Mouse (Mus musculus): ENCODE measurements around the gene Gm29609. TPM values are rescaled to one million over a fixed set of nuclear protein-coding genes. Genes with fewer than 3 reads are reported as not detected.

The Gm29609 gene
- total and polyA plus RNA-seq, 2 experiments from 2014 or later: 1.9 to 3.1 TPM

DNA sequence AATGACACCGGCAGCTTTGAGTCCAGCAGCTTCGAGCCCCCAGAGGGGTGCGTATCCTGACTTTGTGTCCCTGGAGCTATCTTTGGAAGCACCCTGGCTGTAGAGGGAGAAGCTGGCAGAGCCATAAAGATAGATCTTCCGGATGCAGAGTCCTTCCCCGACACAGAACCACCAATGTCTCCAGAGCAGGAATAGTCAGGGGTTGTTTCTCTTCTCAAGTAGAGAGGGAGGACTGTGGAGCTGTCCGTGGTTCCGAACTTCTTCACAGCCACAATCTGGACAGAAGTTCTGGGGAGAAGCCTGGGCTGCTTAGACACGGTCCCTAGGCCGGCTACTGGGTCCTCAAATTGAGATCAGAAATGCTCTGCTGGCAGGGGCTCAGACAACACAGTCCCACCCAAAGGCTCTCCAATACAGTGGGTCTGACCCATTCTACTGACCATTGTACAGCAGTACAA, 40.7 kb downstream of the Gm29609 start:
- H3K36me3 ChIP-seq (ENCODE audit: insufficient read depth, low read length): 0 out of 2 replicates have a peak, but pooled peaks cover 2% of the 10 kb centered on the region
- no peak overlapping the region; the same call in 1 of the 2 replicates for H3K4me2 ChIP-seq (ENCODE audit: low read depth, low read length, poor library complexity, severe bottlenecking)
- H3K9me3 ChIP-seq (ENCODE audit: low read length): no peaks in the 10 kb centered on the region
- TF ChIP-seq CTCF (IDR thresholded peaks at IDR 0.05): no peak
- ATAC-seq (ENCODE audit: low FRiP score) (no peak), DNase-seq (ENCODE audit: low spot score) (no peak)
- no peak overlapping the region for H3K9ac ChIP-seq (replicated peaks; ENCODE audit: low read length, poor library complexity, severe bottlenecking)
- H3K27ac ChIP-seq (ENCODE audit: low read depth, low read length): no peak overlapping the region
- H3K4me3 ChIP-seq (ENCODE audit: low read depth, low read length): peak overlapping the region; percentile 36; the same call in 1 of the 2 replicates
- peaks cover 44% of the 10 kb centered on the region for H3K27me3 ChIP-seq (ENCODE audit: insufficient read depth, low read length)
- peaks cover 12% of the 10 kb centered on the region; the same call in 1 of the 2 replicates for H3K4me1 ChIP-seq (ENCODE audit: insufficient read depth, low read length)
- 11% methylated on average over 9 of the region's 9 CpGs for WGBS

DNA sequence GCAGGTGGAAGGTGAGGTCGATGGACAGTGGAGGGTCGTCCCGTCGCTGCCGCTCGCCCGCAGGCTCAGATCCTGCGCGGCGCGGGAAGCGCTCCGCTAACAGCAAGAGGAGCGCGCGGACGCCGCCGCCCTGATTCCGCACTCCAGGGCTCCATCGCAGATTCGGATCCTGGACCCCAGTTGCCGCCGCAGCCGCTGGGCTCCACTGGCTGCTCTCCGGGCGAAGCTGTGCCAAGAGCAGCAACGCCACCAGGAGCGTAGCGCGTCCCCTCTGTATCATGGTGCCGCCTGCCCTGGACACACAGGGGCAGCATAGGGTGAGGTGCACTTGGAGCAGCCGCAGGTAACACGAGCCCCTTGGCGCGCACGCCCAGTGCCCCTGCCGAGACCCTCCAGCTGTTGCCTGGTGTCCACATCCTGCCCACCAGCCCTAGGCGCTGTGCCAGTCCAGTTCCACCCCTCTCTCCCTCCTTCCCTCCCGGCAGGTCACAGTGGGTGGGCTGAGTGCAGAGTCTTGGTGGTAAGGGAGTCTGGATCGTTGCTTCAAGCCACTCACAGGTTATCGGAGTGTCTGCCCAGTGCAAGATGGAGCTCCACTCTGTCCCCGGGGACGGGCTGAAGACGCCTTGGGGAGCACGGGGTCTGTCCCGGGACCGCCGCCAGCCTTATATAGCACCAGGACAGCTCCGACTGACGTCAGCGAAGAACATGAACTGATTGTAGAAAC, 41.3 kb downstream of the Gm29609 start, which contains the start of gene Ucn:
Gene Ucn, minus strand, starts transcription at position 589 of the 727 bp plus-strand sequence.
- H3K27ac ChIP-seq (ENCODE audit: low read depth, low read length): no peak within 1 kb of the TSS
- 2% methylated on average over 52 of the region's 52 CpGs for WGBS
- ATAC-seq (ENCODE audit: low FRiP score) (0 out of 2 replicates have a peak, but pooled peaks have one; percentile 18), DNase-seq (ENCODE audit: low spot score) (no peak)
- H3K9ac ChIP-seq (replicated peaks; ENCODE audit: low read length, poor library complexity, severe bottlenecking): no peak within 1 kb of the TSS
- H3K36me3 ChIP-seq (ENCODE audit: insufficient read depth, low read length): 0 out of 2 replicates have a peak, but pooled peaks cover 2% of the 10 kb centered on the region
- no peaks in the 10 kb centered on the region for H3K9me3 ChIP-seq (ENCODE audit: low read length)
- H3K4me1 ChIP-seq (ENCODE audit: insufficient read depth, low read length): peaks cover 12% of the 10 kb centered on the region; the same call in 1 of the 2 replicates
- peaks cover 44% of the 10 kb centered on the region for H3K27me3 ChIP-seq (ENCODE audit: insufficient read depth, low read length)
- TF ChIP-seq CTCF (IDR thresholded peaks at IDR 0.05): 0 out of 2 replicates have a peak, but pooled peaks have one; percentile 12
- peak within 1 kb of the TSS; percentile 36 for H3K4me3 ChIP-seq (ENCODE audit: low read depth, low read length)
- peak within 1 kb of the TSS; percentile 64 for H3K4me2 ChIP-seq (ENCODE audit: low read depth, low read length, poor library complexity, severe bottlenecking)

DNA sequence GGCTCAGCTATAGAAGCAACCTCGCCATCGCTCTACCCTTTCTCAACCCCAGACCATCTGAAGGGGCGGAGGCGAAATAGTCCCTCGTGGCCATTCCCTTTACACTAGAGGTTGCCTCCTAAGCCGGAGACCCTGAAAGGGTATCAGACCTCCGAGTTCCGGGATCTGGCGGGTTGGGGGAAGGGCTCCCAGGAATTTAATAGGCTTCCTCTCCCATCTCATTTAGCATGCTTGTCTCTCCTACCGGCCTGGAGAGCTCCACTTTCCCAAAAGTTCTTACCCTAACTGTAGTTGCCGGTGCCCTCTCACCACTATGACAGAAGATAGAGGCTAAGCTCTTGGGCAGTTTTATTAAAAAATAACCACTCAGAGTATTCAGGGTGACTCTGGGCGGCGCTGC, 42.1 kb downstream of the Gm29609 start:
- peaks cover 44% of the 10 kb centered on the region for H3K27me3 ChIP-seq (ENCODE audit: insufficient read depth, low read length)

DNA sequence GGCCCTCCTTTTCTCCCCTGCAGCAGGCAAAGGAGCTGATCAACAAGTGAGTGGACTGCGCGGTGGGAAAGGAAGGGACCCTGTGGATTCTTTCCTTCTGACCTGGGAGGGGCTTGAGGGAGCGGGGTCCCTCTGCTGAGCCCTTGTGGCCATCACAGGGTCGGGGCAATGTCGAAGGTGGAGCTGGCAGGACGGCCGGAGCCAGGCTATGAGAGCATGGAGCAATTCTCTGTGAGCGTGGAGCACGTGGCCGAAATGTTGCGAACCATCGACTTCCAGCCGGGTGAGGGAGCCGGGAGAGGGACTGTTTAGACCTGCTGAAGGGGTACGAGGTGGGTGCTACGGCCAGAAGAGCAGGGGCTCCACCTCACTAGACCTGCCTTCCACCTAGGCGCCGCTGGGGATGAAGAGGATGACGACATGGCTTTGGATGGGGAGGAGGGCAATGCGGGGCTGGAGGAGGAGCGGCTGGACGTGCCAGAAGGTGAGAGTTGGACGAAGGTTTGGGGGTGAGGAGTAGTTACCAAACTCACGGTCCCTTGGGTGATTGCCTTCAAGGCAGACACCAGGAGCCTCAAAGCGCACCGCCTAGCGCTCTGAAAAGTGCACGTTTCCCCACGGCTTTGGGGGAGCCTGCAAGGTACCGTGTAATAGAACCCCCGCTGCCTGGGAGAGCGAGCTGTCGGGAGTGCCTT, 42.8 kb downstream of the Gm29609 start:
- Histone ChIP-seq H3K4me1 (ENCODE audit: insufficient read depth, low read length) (peaks cover 12% of the 10 kb centered on the region; the same call in 1 of the 2 replicates), H3K9me3 (ENCODE audit: low read length) (no peaks in the 10 kb centered on the region), H3K9ac (replicated peaks; ENCODE audit: low read length, poor library complexity, severe bottlenecking) (no peak overlapping the region), H3K36me3 (ENCODE audit: insufficient read depth, low read length) (0 out of 2 replicates have a peak, but pooled peaks cover 2% of the 10 kb centered on the region), H3K4me2 (ENCODE audit: low read depth, low read length, poor library complexity, severe bottlenecking) (peak overlapping the region; percentile 64), H3K4me3 (ENCODE audit: low read depth, low read length) (peak overlapping the region; percentile 36), H3K27me3 (ENCODE audit: insufficient read depth, low read length) (peaks cover 44% of the 10 kb centered on the region), H3K27ac (ENCODE audit: low read depth, low read length) (no peak overlapping the region)
- DNase-seq (ENCODE audit: low spot score): no peak
- TF ChIP-seq CTCF (IDR thresholded peaks at IDR 0.05): no peak
- WGBS: under 1% methylated on average over 33 of the region's 33 CpGs
- ATAC-seq (ENCODE audit: low FRiP score): 0 out of 2 replicates have a peak, but pooled peaks have one; percentile 17

More for the DNA sequence above, 42.1 kb downstream of the Gm29609 start:
- no peak for TF ChIP-seq CTCF (IDR thresholded peaks at IDR 0.05)
- peak overlapping the region; percentile 36 for H3K4me3 ChIP-seq (ENCODE audit: low read depth, low read length)
- under 1% methylated on average over 13 of the region's 13 CpGs for WGBS
- peak overlapping the region; percentile 64 for H3K4me2 ChIP-seq (ENCODE audit: low read depth, low read length, poor library complexity, severe bottlenecking)
- H3K27ac ChIP-seq (ENCODE audit: low read depth, low read length): no peak overlapping the region
- H3K9me3 ChIP-seq (ENCODE audit: low read length): no peaks in the 10 kb centered on the region
- ATAC-seq (ENCODE audit: low FRiP score): no peak
- H3K36me3 ChIP-seq (ENCODE audit: insufficient read depth, low read length): 0 out of 2 replicates have a peak, but pooled peaks cover 2% of the 10 kb centered on the region
- H3K9ac ChIP-seq (replicated peaks; ENCODE audit: low read length, poor library complexity, severe bottlenecking): no peak overlapping the region
- H3K4me1 ChIP-seq (ENCODE audit: insufficient read depth, low read length): peaks cover 12% of the 10 kb centered on the region; the same call in 1 of the 2 replicates
- DNase-seq (ENCODE audit: low spot score): no peak

DNA sequence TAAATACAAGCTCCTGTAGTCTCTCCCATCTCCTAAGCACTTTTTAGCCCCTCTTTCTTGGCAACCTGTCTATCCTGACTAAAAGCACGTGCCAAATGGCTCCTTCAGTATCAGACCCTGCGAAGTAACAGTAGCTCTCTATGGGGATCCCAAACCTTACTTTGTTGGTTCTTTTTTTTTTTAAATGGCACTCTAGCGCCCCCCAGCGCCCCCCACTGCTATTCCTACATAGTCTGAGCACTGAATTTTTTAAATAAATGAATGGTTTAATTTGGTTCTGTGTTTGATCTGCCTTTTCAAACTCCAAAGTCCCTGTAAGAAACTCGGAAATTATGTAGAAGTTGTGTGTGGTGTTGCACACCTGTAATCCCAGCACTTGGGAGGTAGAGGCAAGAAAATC, 53.7 kb downstream of the Gm29609 start:
- no peak overlapping the region for H3K9ac ChIP-seq (replicated peaks; ENCODE audit: low read length, poor library complexity, severe bottlenecking)
- WGBS: 42% methylated on average over 5 of the region's 5 CpGs
- no peak overlapping the region for H3K27ac ChIP-seq (ENCODE audit: low read depth, low read length)
- DNase-seq (ENCODE audit: low spot score): no peak
- H3K9me3 ChIP-seq (ENCODE audit: low read length): no peaks in the 10 kb centered on the region
- ATAC-seq (ENCODE audit: low FRiP score): no peak
- no peaks in the 10 kb centered on the region for H3K36me3 ChIP-seq (ENCODE audit: insufficient read depth, low read length)
- no peak overlapping the region for H3K4me3 ChIP-seq (ENCODE audit: low read depth, low read length)
- no peak for TF ChIP-seq CTCF (IDR thresholded peaks at IDR 0.05)
- no peaks in the 10 kb centered on the region for H3K27me3 ChIP-seq (ENCODE audit: insufficient read depth, low read length)
- no peak overlapping the region for H3K4me2 ChIP-seq (ENCODE audit: low read depth, low read length, poor library complexity, severe bottlenecking)
- no peaks in the 10 kb centered on the region for H3K4me1 ChIP-seq (ENCODE audit: insufficient read depth, low read length)
